Mouse (Mus musculus): Measurements from ENCODE around the gene Znrf3.

GRCm38 (mm10) chr11:5248200-5248599 is 196.4 kb downstream of the Znrf3 start:
- TF ChIP-seq CTCF (IDR thresholded peaks at IDR 0.05; ENCODE audit: control insufficient read depth, insufficient read depth, low read length) (no peak), POLR2A (IDR thresholded peaks at IDR 0.05; ENCODE audit: borderline replicate concordance, control insufficient read depth, low read depth, low read length) (no peak)

Measured in bone marrow, adult 2 months (tissue).